Mouse (Mus musculus) adrenal gland (tissue): ENCODE results near the gene C1qtnf2.

Source experiments
- intact Hi-C: fragments of 180-260 bp; cut with DNase I; formaldehyde crosslinking; loops from one replicate; pipeline ENCODE4 v1.15.1; 2025

Gene C1qtnf2

DNA sequence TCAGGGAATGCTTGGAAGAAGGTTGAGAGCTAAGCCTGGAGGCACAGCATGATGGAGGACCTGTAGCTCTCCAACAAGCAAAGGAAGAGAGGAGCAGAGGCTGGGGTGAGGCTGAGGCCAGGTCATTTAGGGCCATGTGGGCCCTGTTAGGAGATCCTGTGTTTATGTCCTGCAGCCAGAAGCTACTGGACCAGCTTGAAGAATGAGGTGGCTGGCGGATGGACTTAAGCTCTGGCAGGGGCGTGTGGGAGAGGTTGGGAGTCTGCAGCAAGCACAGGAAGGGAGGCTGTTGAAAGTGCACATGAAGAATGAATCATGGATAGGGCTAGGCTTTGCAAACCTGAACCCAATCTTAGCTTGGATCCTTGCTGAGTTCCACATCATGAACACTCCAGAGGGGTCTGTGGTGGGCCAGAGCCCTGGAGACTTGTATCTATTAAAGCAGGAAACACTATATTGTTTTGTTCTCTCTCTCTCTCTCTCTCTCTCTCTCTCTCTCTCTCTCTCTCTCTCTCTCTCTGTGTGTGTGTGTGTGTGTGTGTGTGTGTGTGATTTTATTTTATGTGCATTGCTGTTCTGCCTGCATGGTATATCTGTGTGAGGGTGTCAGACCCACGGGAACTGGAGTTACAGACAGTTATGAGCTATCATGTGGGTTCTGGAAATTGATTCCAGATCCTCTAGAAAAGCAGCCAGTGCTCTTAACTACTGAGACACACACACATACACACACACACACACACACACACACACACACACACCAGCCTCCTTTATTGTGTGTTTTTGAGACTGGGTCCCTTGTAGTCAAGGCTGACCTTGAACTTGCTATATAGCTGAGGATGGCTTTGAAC, 7.8 kb downstream of the C1qtnf2 start:
- intact Hi-C loops, result no loop called here

DNA sequence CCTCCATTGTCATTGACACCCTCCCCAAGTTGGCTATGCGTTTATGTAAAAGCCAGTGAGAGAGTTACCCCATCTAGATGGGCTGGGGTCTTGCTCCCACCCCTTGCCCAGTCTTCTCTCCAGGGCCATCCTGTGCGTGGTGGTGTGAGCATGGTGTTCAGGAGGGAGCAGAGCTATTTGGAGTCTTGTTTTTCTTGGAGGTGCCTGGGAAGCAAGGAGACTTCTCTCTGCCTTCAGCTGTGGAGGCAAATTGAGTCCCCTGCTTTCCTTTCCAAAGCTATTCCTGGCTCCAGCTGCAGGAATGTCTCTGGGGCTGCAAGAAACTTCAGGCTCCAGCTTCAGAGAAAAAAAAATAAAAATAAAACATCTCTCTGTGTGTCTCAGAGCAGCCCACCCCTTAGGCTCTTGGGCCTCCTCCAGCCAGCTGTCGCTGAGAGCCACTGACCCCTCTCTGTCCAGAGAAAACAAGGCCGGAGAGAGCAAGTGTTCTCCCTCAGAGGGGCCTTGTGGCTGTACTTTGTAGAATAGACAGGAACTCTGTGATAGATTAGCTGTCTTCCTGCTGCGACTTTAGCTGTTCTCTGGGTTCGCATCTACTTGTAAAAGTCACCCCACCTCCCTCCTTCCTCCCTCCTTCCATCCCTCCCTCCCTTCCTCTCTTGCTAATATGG, 9.2 kb downstream of the C1qtnf2 start:
- intact Hi-C loops, result no loop called here

GRCm38 (mm10) chr11:43484057-43484456, 10.0 kb downstream of the C1qtnf2 start:
- intact Hi-C loops, result no loop called here

DNA sequence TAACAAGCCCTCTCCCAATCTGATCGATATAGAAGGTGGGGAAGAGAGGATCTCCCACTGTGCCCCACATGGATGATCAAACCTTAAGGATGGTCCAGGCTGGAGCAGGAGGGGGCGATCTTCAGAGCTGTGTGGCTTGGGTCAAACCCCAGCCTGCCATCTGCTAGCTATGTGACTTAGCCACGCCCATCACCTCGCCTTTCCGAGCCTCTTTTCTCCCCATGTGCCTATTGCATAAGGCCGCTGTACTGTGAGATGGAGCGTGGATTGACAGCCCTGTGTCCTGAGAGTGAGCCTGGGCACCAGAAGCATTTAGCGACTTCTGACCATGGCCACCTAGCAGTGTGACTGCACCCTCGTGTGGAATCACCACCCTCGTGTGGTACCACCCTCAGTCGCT, 10.6 kb downstream of the C1qtnf2 start:
- intact Hi-C loops, result no loop called here

GRCm38 (mm10) chr11:43485855-43486254, 11.8 kb downstream of the C1qtnf2 start:
- intact Hi-C loops, result no loop called here

DNA sequence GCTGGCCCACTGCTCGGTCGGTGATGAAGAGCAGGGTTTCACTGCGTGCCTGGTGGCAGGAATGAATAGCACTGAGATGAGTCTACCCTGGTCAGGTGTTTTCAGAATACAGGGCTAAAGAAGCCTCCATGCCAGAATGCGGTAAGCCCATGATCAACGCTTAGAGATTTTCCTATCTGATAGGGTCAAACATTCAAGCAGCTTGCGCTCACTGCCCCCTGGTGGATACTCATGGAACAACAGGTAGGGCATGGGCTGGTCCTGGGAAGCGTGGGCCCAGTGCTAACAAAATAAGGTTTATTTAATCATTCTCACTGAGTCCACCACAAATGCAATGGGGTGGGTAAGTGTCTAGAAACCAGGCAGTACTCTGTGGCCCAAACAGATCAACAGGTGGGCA, 18.6 kb downstream of the C1qtnf2 start:
- intact Hi-C loops, result loop anchor here (1.0 to 10.0 kb wide), 2 partner anchors 39 to 62 kb away; no protein-coding TSS in a partner anchor

DNA sequence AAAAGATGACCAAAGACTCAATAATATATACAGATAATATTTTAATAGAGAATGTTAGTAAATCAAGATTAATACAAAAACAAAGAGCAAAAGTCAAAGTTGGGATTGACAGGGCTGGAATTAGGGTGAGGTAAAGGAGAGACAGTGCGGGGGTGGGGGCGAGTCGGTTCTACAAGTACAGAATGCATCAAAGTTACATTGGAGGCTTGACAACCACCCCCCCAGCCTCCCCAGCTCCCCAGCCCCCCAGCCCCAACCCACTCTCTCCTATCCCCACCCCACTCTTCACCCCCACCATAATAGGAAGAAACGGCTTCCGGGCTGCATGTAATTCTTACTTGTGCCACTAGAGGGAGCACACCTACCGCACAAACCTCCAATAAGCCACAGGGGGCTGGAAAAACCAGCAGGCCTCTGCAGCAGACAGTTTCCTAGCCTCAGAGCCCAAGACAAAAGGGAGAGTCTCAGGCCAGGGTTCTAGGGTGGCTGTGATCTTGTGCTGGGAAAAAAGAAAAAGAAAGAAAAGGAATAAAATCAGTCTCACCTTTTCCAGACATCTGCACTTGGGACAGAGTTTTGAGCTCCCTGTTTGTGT, 19.8 kb downstream of the C1qtnf2 start:
- intact Hi-C loops, result loop anchor here (2.0 to 10.0 kb wide), 3 partner anchors 61 to 119 kb away; partner anchors contain the start of gene 4933415A04Rik

- intact Hi-C loops, result loop anchor here (2.0 to 10.0 kb wide), 3 partner anchors 60 to 118 kb away; partner anchors contain the start of gene 4933415A04Rik
These were observed 21.0 kb downstream of the C1qtnf2 start for GRCm38 (mm10) chr11:43495037-43495436.

- intact Hi-C loops, result loop anchor here (2.0 to 10.0 kb wide), 3 partner anchors 59 to 117 kb away; partner anchors contain the start of gene 4933415A04Rik
These were observed 21.5 kb downstream of the C1qtnf2 start for GRCm38 (mm10) chr11:43495532-43495931.

GRCm38 (mm10) chr11:43501256-43501655, 27.2 kb downstream of the C1qtnf2 start:
- intact Hi-C loops, result no loop called here

DNA sequence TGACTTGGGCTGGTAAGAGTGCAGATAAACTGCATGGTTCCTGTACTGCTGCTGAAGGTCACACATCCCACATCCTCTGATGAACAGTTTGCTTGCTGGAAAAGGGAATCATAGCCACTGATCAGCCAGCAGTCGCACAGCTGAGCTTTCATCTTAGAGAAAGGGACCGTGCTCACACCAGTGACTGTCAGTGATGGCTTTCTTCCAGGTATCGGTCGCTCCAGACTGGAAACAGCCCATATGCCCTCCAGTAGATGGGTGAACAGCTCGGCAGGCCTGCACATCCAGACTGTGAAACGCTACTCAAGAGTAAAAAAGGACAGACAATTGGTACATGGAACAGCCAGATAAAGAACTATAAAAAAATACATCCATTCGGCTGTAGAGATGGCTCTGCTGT, 31.1 kb downstream of the C1qtnf2 start:
- intact Hi-C loops, result no loop called here

- intact Hi-C loops, result no loop called here
These were observed 33.9 kb downstream of the C1qtnf2 start for GRCm38 (mm10) chr11:43507976-43508375.

GRCm38 (mm10) chr11:43509878-43510277, 35.8 kb downstream of the C1qtnf2 start:
- intact Hi-C loops, result no loop called here

DNA sequence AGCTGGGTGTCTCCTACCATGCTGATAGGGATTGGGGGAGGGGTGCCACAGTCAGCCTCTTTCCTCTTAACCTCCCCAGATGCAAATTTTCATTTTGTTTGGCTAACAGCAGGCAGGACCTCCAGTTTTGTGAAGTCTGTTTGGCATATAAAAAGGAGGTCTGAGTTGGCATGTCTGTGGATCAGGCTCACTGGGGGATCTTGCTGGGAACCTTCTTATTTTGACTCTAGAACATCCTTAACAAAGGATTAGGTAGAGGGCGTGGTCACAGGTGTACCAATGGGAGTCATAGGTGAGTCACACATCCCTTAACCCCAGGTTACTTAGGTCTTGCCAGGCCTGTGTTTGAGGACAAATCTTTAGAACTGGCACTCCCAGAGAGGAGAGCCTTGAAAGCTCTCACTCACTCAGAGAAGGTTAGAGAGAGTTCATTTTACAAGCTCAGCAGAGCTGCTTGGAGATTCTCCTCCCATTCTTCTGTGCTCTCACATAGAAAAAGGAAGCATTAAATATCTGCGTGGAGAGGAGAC, 38.6 kb downstream of the C1qtnf2 start:
- intact Hi-C loops, result no loop called here

- intact Hi-C loops, result no loop called here
These were observed 42.4 kb downstream of the C1qtnf2 start for GRCm38 (mm10) chr11:43516344-43517021.

GRCm38 (mm10) chr11:43517641-43518040, 43.6 kb downstream of the C1qtnf2 start:
- intact Hi-C loops, result no loop called here

DNA sequence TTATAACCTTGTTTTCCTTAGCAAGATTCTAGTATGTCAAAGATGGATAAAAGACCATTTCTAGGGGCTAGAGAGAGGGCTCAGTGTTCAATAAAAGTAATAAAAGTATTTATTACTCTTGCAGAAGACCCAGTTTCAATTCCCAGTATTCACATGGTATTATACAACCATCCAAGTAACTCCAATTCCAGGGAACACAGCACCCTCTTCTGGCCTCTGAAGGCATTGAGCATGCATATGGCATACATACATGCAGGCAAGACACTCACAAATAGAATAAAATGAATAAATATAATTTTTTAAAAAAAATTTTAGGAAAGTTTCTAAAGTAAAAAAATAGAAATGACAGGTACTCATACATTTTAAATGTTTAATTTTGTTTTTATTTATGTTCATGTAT, 44.0 kb downstream of the C1qtnf2 start:
- intact Hi-C loops, result no loop called here

DNA sequence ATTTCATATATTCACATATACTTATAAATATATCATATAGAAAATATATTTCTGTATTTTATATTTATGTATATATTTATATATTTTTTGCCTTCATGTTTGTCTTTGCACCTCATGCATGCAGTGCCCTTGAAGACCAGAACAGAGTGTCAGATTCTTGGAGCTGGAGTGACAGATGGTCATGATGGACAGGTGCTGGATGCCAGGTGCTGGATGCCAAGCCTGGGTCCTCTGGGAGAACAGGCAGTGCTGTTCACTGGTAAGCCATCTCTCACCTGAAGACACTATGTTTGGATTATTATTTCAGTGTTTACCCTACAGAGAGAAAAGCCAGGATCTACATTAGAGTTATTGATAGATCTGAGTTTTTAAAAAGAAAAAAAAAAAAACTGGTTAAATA, 44.7 kb downstream of the C1qtnf2 start:
- intact Hi-C loops, result no loop called here

GRCm38 (mm10) chr11:43520521-43520920, 46.4 kb downstream of the C1qtnf2 start:
- intact Hi-C loops, result no loop called here

DNA sequence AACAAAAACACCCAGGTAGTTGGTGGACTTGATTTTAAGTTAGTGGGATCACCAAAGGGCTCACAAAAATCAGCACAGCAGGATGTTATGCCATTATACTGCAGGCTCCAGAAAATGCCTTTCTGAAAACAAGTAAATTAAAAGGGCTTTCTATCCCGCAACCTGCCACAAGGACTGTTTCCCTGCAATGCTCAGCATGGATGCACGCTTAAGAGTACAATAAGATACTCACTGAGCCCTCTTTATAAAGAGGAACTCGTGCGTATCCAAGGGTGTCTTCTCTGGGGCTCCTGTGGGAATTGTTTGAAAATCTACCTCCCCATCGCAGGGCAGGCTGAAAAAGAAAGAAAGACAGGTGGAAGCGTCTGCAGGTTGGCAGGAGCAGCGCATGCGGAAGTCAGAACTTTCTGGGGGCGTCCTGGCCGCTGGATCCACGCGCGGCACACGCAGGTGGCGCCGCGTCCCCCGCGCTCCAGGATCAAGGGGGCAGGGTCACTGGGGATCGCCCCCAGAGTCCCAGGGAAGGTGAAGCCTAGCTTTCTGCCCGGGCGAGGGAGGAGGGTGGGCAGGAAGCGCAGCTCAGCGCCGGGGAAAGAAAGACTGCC, 54.1 kb downstream of the C1qtnf2 start:
- intact Hi-C loops, result no loop called here
